Mouse (Mus musculus) liver, postnatal 0 days (tissue): ENCODE results near the gene Nav2.

Experiments used
- CTCF ChIP-seq: sonication (generic); IDR thresholded peaks from 2 replicates; pipeline ENCODE4 v1.5.1; 2016; ENCODE audit warnings: antibody characterized with exemption, low read depth
- EP300 ChIP-seq: IDR thresholded peaks from 2 replicates; pipeline ENCODE4 v1.6.1; 2016; ENCODE audit warnings: antibody characterized with exemption, low read depth, mild to moderate bottlenecking

DNA sequence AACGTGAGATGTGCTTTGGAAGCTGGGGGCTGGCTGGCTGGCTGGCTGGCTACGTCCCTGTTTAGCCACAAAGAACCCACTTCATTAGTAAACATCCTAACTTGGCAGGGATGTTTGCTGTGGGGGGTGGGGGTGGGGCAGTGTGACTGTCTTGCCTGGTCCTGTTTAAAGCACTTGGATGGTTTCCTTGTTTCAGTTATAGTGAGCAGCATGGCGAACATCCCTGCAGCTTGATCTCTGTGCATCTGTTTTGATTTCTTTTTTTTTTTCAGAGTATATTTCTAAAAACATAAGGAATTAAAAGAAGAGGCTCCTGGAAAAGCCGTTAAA, 791 bp downstream of the Nav2 start:
- TF ChIP-seq CTCF (no peak), EP300 (no peak)
